Mouse (Mus musculus) cortical plate, adult 2 months (tissue): Measurements from ENCODE around the gene Plcb3. TPM values are rescaled to one million over a fixed set of nuclear protein-coding genes. Genes with fewer than 3 reads are reported as not detected.

ENCODE experiments used
- H3K27ac ChIP-seq: fragments of 200-500 bp; 2 replicates; pipeline ENCODE4 v1.5.1; 2012; ENCODE audit warnings: low read length, control low read depth, inconsistent platforms; ENCODE audit not compliant: insufficient read depth
- H3K4me1 ChIP-seq: fragments of 200-500 bp; 2 replicates; pipeline ENCODE4 v1.6.1; 2011; ENCODE audit warnings: low read length; ENCODE audit not compliant: control insufficient read depth, insufficient read depth
- H3K4me3 ChIP-seq: fragments of 200-500 bp; 2 replicates; pipeline ENCODE4 v1.5.1; 2011; ENCODE audit warnings: mild to moderate bottlenecking, low read length, control low read depth; ENCODE audit not compliant: insufficient read depth
- CTCF ChIP-seq: fragments of 200-500 bp; IDR thresholded peaks from 2 replicates; pipeline ENCODE4 v1.5.1; 2011; ENCODE audit warnings: mild to moderate bottlenecking, control low read depth, low read length; ENCODE audit not compliant: insufficient read depth; ENCODE audit errors: extremely low read depth
- POLR2A ChIP-seq: fragments of 200-500 bp; IDR thresholded peaks from 2 replicates; pipeline ENCODE4 v1.6.1; 2011; ENCODE audit warnings: mild to moderate bottlenecking, low read length, control low read depth; ENCODE audit not compliant: insufficient read depth; ENCODE audit errors: extremely low read depth
- polyA plus RNA-seq: library from polyadenylated mRNA; depleted of rRNA; stranded (reverse); fragments of >200 nt; gene quantifications from 2 replicates; pipeline ENCODE4 v1.2.3, GENCODE M21; 2012; rRNA removed

Plcb3 gene
- 17.4 and 18.4 TPM in 2 replicates for polyA plus RNA-seq

GRCm38 (mm10) chr19:6975537-6976521, at the start of gene Plcb3:
Gene Plcb3 (minus strand): TSS chr19:6976470.
- H3K27ac ChIP-seq, result no peak within 1 kb of the TSS
- peak within 1 kb of the TSS; percentile 48 for H3K4me3 ChIP-seq
- TF ChIP-seq POLR2A (0 out of 2 replicates have a peak, but pooled peaks have one; percentile 5), CTCF (no peak)
- peaks cover 5% of the 10 kb centered on the region; the same call in 1 of the 2 replicates for H3K4me1 ChIP-seq

- TF ChIP-seq POLR2A, result no peak
- TF ChIP-seq CTCF, result peak; percentile 66
- H3K27ac ChIP-seq, result no peak overlapping the region
- H3K4me1 ChIP-seq, result no peaks in the 10 kb centered on the region
- no peak overlapping the region for H3K4me3 ChIP-seq
These were observed 44.0 kb upstream of the Plcb3 start for GRCm38 (mm10) chr19:7020224-7020641.

GRCm38 (mm10) chr19:7019191-7019590, 42.9 kb upstream of the Plcb3 start, which contains the start of gene Fermt3:
Gene Fermt3 (minus strand): TSS chr19:7019469.
- Histone ChIP-seq H3K4me3 (no peak within 1 kb of the TSS; the same call in 1 of the 2 replicates), H3K4me1 (no peaks in the 10 kb centered on the region), H3K27ac (peak within 1 kb of the TSS; percentile 21)
- TF ChIP-seq CTCF, result no peak
- no peak for TF ChIP-seq POLR2A

GRCm38 (mm10) chr19:7018546-7018945, 42.3 kb upstream of the Plcb3 start:
- no peak for TF ChIP-seq CTCF
- no peak for TF ChIP-seq POLR2A
- peak overlapping the region; percentile 21; the same call in 1 of the 2 replicates for H3K27ac ChIP-seq
- H3K4me3 ChIP-seq, result no peak overlapping the region
- no peaks in the 10 kb centered on the region for H3K4me1 ChIP-seq

- TF ChIP-seq CTCF (no peak), POLR2A (no peak)
- Histone ChIP-seq H3K27ac (0 out of 2 replicates have a peak overlapping the region, but pooled peaks have one; percentile 21), H3K4me1 (no peaks in the 10 kb centered on the region), H3K4me3 (no peak overlapping the region)
These were observed 41.5 kb upstream of the Plcb3 start for GRCm38 (mm10) chr19:7017541-7018457.

GRCm38 (mm10) chr19:7014481-7015135, 38.3 kb upstream of the Plcb3 start:
- Histone ChIP-seq H3K27ac (no peak overlapping the region), H3K4me3 (no peak overlapping the region), H3K4me1 (no peaks in the 10 kb centered on the region)
- TF ChIP-seq CTCF, result no peak
- TF ChIP-seq POLR2A, result no peak

DNA sequence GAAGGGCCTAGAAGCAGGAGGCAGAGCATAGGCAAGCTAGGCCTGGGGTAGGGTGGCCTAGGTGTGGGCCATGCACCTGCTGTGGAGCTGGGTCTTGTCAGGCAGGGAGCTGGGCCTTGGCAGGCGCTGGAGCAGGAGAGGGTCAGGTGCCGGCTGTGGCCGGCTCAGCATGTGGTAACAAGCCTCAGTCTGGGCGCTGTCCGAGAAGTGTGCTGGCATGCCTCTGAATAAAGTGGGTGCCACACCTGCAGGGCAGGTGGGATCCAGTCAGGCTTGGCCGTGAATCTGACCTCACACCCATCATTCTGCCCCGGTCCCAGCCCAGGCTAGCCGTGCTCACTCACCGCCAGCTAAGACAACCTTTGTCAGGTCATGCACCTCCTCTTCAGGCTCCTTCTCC, 37.7 kb upstream of the Plcb3 start:
- H3K4me3 ChIP-seq, result no peak overlapping the region
- H3K4me1 ChIP-seq, result no peaks in the 10 kb centered on the region
- TF ChIP-seq POLR2A (no peak), CTCF (no peak)
- no peak overlapping the region for H3K27ac ChIP-seq

- TF ChIP-seq CTCF, result no peak
- TF ChIP-seq POLR2A, result no peak
- Histone ChIP-seq H3K4me3 (no peak overlapping the region), H3K4me1 (no peaks in the 10 kb centered on the region), H3K27ac (no peak overlapping the region)
These were observed 36.2 kb upstream of the Plcb3 start for GRCm38 (mm10) chr19:7012426-7012825.

DNA sequence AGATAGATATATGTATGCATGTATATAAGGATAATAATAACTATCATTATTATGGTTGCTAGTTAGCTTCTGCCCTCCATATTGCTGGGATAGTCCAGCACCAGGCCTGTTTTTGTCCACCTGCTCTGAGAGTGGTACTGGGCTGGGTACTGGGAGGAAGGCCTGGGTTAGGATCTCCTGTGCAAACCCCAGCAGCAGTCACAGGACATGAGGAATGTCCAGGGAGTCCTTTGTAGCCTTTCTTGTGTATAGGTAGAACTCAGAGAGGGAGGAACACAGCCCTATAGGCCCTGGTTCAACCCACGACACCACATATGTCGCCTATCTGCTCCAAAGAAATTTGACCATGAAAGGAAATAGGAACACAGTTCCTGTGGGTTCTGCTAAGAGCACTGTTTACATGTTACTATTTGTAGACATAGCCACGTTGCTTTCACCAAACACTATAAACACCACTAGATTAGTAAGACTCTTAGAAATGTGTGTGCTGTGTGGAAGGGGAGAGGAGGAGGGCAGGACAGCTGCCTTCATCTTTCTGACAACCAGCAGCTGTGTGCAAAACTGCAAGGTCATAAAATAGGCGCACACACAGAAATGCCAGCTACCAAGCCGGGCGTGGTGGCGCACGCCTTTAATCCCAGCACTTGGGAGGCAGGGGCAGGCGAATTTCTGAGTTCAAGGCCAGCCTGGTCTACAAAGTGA, 30.8 kb upstream of the Plcb3 start:
- Histone ChIP-seq H3K4me1 (no peaks in the 10 kb centered on the region), H3K27ac (no peak overlapping the region), H3K4me3 (no peak overlapping the region)
- TF ChIP-seq CTCF (no peak), POLR2A (no peak)
